Mouse (Mus musculus) liver, embryonic 14.5 days (tissue): ENCODE data around the gene Thumpd2. TPM values are rescaled to one million over a fixed set of nuclear protein-coding genes. Genes with fewer than 3 reads are reported as not detected.

Source experiments
- ATAC-seq: fragments of 200-750 bp; cut with Nextera tagmentation; 2 replicates; pipeline ENCODE4 v1.8.0; 2017; ENCODE audit warnings: moderate number of reproducible peaks, mild to moderate bottlenecking, moderate library complexity; ENCODE audit not compliant: insufficient read depth
- DNase-seq, 3 experiments: peaks; one replicate each; pipeline ENCODE4 v3.0.0-alpha.2; 2012 to 2013; ENCODE audit warnings: low read depth in 3 of 3, low spot score in 3 of 3
- H3K27ac ChIP-seq: fragments of 300-500 bp; sonication (generic); 2 replicates; pipeline ENCODE4 v1.5.1; 2014; ENCODE audit warnings: moderate library complexity, mild to moderate bottlenecking, control low read depth, inconsistent platforms
- H3K27me3 ChIP-seq: fragments of 300-500 bp; sonication (generic); 2 replicates; pipeline ENCODE4 v1.6.1; 2014; ENCODE audit warnings: mild to moderate bottlenecking, low read length, moderate library complexity; ENCODE audit not compliant: control insufficient read depth, insufficient read depth
- H3K36me3 ChIP-seq: fragments of 300-500 bp; sonication (generic); replicated peaks from 2 replicates; pipeline ENCODE4 v1.6.1; 2014; ENCODE audit warnings: low read depth; ENCODE audit not compliant: control insufficient read depth, insufficient read depth
- H3K4me1 ChIP-seq, 2 experiments: fragments of 200-500 bp in 1 of 2; fragments of 300-500 bp in 1 of 2; sonication (generic) in 1 of 2; replicated peaks; 2 replicates each; pipeline ENCODE4 v1.6.1; 2012 to 2014; ENCODE audit warnings: antibody characterized with exemption in 1 of 2, inconsistent platforms in 1 of 2, low read length in 1 of 2; ENCODE audit not compliant: control insufficient read depth in 2 of 2, insufficient read depth in 2 of 2
- H3K4me2 ChIP-seq: fragments of 300-500 bp; sonication (generic); 2 replicates; pipeline ENCODE4 v1.6.1; 2014; ENCODE audit warnings: low read depth, mild to moderate bottlenecking, control low read depth, moderate library complexity
- H3K4me3 ChIP-seq, 2 experiments: fragments of 200-500 bp in 1 of 2; fragments of 300-500 bp in 1 of 2; sonication (generic) in 1 of 2; 2 replicates each; pipeline ENCODE4 v1.5.1; 2012 to 2014; ENCODE audit warnings: low read depth in 2 of 2, low read length in 2 of 2, mild to moderate bottlenecking in 2 of 2, control low read depth in 1 of 2, inconsistent platforms in 1 of 2, moderate library complexity in 1 of 2; ENCODE audit not compliant: insufficient read depth in 1 of 2
- H3K9ac ChIP-seq: fragments of 300-500 bp; sonication (generic); replicated peaks from 2 replicates; pipeline ENCODE4 v1.6.1; 2014; ENCODE audit warnings: mild to moderate bottlenecking, control low read depth, moderate library complexity
- H3K9me3 ChIP-seq: fragments of 300-500 bp; sonication (generic); 2 replicates; pipeline ENCODE4 v1.6.1; 2016; ENCODE audit warnings: low read length, mixed read lengths; ENCODE audit not compliant: control insufficient read depth
- CTCF ChIP-seq: IDR thresholded peaks from 2 replicates; pipeline ENCODE4 v1.5.1; 2016; ENCODE audit warnings: antibody characterized with exemption, low read depth, control low read depth
- EP300 ChIP-seq: IDR thresholded peaks from 2 replicates; pipeline ENCODE4 v1.6.1; 2016; ENCODE audit warnings: antibody characterized with exemption, low read depth
- WGBS: fragments of 180-500 bp; shearing (Covaris S2); extraction: QIAGEN DNeasy Blood & Tissue Kit; methylation state at CpG from one replicate; pipeline ENCODE4 v1.1.7; 2014; ENCODE audit not compliant: insufficient replicate concordance; 5-methylcytosine and 5-hydroxymethylcytosine counted together
- polyA plus RNA-seq, 2 experiments: library from polyadenylated mRNA; depleted of rRNA in 1 of 2; stranded (reverse) in 1 of 2; unstranded in 1 of 2; fragments of >200 nt; fragmentation: Nextera tagmentation in 1 of 2; extraction: Ambion mirVana in 1 of 2; gene quantifications; 2 replicates each; pipeline versions ENCODE4 v1.2.1 to v1.2.3; 2012 to 2014

Gene Thumpd2
- polyA plus RNA-seq, 2 experiments, result 3.0 to 6.0 TPM

- H3K4me2 ChIP-seq, result no peak overlapping the region
- no peaks in the 10 kb centered on the region for H3K36me3 ChIP-seq
- WGBS, result 34% methylated on average over 2 of the region's 2 CpGs
- H3K9me3 ChIP-seq, result no peaks in the 10 kb centered on the region
- DNase-seq, result no peak
- no peaks in the 10 kb centered on the region for H3K4me1 ChIP-seq
- H3K27ac ChIP-seq, result no peak overlapping the region
- TF ChIP-seq CTCF (no peak), EP300 (no peak)
- no peaks in the 10 kb centered on the region for H3K27me3 ChIP-seq
- no peak for ATAC-seq
- H3K4me3 ChIP-seq, result no peak overlapping the region
- H3K9ac ChIP-seq, result no peak overlapping the region
These were observed 67.7 kb downstream of the Thumpd2 start for GRCm38 (mm10) chr17:80997226-80997625.

DNA sequence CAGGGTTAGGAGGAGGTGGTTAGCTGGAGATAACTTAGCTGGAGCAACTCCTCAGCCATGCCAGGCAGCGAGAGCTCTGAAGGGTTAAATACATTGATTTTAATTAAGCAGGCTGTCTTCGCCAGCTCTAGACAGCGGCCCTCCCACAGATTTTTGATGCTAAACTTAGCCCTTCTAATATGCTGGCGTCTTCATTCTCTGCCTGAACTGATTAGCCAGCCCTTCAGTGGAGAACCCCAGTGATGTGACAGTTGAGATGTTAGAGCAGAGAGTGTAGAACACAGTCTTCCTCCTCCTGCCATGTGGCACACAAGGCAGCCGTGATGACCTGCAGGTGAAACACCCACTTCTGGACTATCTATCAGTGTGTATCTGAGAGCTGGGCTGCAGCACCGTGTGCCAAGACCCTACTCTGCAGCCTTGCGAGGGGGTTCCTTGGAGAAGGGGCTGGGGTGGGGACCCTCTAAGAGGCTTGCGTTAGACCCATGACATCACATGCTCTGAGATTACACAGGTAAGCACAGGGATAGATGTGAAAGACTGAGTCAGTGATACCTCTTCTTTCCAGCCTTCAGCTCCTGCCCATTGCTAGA, 73.3 kb downstream of the Thumpd2 start:
- no peak overlapping the region for H3K4me3 ChIP-seq
- no peak overlapping the region for H3K4me2 ChIP-seq
- DNase-seq (no peak), ATAC-seq (no peak)
- no peak overlapping the region for H3K9ac ChIP-seq
- 64% methylated on average over 8 of the region's 8 CpGs for WGBS
- H3K9me3 ChIP-seq, result no peaks in the 10 kb centered on the region
- H3K36me3 ChIP-seq, result no peaks in the 10 kb centered on the region
- H3K27me3 ChIP-seq, result no peaks in the 10 kb centered on the region
- no peaks in the 10 kb centered on the region for H3K4me1 ChIP-seq
- no peak overlapping the region for H3K27ac ChIP-seq
- TF ChIP-seq EP300, result no peak

DNA sequence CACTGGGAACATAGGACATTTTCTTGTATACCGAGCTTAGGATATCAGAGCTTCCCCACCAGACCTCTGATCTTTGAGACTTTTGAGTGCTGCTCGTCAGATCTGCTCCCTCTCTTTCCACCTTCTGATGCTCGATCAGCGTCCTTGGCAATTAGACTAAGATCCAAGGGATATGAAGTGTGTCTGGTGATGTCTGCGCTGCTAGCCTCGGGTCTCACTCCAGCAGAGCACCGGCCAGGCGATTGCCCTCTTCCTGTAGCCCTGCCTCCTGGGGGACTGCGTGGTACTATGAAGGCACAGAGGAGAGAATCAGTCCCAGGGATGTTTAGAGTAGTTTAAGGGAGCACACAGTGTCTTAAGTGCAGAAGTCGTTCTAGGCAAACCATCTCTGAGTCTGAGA, 81.9 kb downstream of the Thumpd2 start:
- 66% methylated on average over 10 of the region's 10 CpGs for WGBS
- H3K27me3 ChIP-seq, result no peaks in the 10 kb centered on the region; the same call in 1 of the 2 replicates
- no peak overlapping the region for H3K9ac ChIP-seq
- H3K36me3 ChIP-seq, result no peaks in the 10 kb centered on the region
- H3K4me1 ChIP-seq, result no peaks in the 10 kb centered on the region
- no peak overlapping the region for H3K27ac ChIP-seq
- H3K9me3 ChIP-seq, result no peaks in the 10 kb centered on the region
- TF ChIP-seq CTCF, result no peak
- no peak for TF ChIP-seq EP300
- H3K4me2 ChIP-seq, result no peak overlapping the region
- ATAC-seq, result no peak
- H3K4me3 ChIP-seq, result no peak overlapping the region
- DNase-seq, result no peak

DNA sequence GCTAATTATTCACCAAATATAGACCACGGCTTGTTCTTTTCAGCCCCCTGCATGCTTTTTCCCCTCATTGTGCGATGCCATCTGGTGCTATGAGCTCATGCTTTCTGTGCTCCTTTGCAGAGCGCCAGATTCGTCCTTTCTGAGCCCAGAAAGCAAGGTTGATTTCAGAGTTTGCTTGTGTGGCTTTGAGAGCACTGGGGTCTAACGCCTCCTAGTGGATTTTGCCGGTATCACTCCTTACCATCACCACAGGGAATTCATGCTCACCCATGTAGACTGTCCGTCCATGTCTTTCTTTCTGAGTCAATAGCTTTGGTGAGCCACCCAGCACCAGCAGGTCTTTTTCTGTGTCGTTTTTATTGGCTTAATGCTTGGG, 82.5 kb downstream of the Thumpd2 start:
- Histone ChIP-seq H3K36me3 (no peaks in the 10 kb centered on the region), H3K27ac (no peak overlapping the region), H3K27me3 (no peaks in the 10 kb centered on the region; the same call in 1 of the 2 replicates), H3K9ac (no peak overlapping the region), H3K4me1 (no peaks in the 10 kb centered on the region), H3K4me2 (no peak overlapping the region), H3K4me3 (no peak overlapping the region), H3K9me3 (no peaks in the 10 kb centered on the region)
- no peak for ATAC-seq
- peak in 2 of 3 experiments; percentile 2 to 9 for DNase-seq
- peak; percentile 80 for TF ChIP-seq CTCF
- no peak for TF ChIP-seq EP300
- 13% methylated on average over 8 of the region's 8 CpGs for WGBS

DNA sequence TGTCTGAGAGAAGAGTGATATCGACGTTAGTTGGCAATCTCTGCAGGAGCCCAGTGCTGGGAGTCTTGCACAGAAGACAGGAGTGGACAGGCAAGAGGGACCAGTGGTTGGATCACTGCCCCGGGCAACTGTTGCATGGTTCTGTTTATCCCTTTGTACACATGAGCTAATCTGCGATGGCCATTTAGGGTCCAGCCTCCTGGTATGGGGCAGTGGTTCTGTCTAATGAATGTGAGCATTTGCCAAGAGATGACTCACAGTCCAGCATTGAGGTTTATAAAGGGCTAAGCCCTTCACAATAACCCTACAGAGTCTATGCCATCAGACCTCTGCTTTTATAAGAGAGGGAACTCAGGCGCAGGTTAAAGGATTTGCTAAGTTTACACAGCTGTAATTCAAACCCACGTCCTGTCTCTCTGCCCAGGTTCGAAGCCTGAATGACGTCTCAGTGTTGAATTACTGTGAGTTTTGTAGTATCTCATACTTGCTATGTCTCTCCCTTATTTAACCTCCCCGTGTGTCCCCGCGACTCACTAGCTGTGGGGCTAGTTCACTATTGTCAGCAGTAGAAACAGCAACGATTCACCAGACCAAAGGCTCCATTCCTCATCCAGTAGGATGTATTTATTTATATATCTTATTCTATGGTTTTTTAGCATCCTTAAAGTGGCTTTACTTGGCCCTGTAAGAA, 83.0 kb downstream of the Thumpd2 start:
- TF ChIP-seq CTCF, result no peak
- TF ChIP-seq EP300, result no peak
- Histone ChIP-seq H3K4me1 (no peaks in the 10 kb centered on the region), H3K4me3 (no peak overlapping the region), H3K27me3 (no peaks in the 10 kb centered on the region; the same call in 1 of the 2 replicates), H3K9ac (no peak overlapping the region), H3K9me3 (no peaks in the 10 kb centered on the region), H3K27ac (no peak overlapping the region), H3K4me2 (no peak overlapping the region), H3K36me3 (no peaks in the 10 kb centered on the region)
- DNase-seq (no peak), ATAC-seq (no peak)
- 63% methylated on average over 12 of the region's 12 CpGs for WGBS
